17 mouse cellular contexts compared by ENCODE assay signal in the genomic region with DNA sequence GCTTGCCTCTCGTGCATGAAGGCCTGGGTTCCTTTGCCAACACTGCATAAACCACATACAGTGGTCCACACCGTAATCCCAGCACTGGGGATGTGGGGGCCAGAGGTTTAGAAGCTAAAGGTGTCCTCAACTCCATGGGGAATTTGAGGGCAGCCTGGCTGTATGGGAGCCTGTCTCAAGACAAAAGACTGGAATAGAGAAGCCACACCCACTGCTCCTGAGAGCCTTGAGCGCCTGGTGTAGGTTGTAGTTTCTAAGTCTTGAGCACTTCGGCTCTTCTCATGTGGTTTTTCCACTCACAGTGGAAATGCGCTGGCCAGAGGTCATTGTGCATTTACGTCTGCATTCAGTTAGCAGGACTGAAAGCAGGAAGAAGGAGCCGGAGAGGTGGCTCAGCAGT.
"Had no signal": no experiment of that assay in that cellular context is flagged by ENCODE, and none has a peak within 500 bp of the region (broad histone marks: within the 10 kb centered on the region; RNA-seq: fewer than 3 reads in every experiment).

No protein-coding gene starts in this region.

- ATAC-seq: liver, embryonic 12.5 days; liver, postnatal 0 days; lung, postnatal 0 days; midbrain, embryonic 13.5 days; midbrain, embryonic 15.5 days; midbrain, embryonic 16.5 days had no signal

- DNase-seq: left cerebral cortex, postnatal 4 days; liver; liver, embryonic 13.5 days; liver, postnatal 0 days; lung, adult 18-20 months; lung, adult 2 months; lung, embryonic 14.5 days; lung, postnatal 10 days; lung, postnatal 14 days; lung, postnatal 36 days; lung, postnatal 4 days; midbrain, embryonic 14.5 days had no signal
